Mouse (Mus musculus): Measurements from ENCODE around the gene Slc6a16. TPM values are rescaled to one million over a fixed set of nuclear protein-coding genes. Genes with fewer than 3 reads are reported as not detected.

The Slc6a16 gene
- polyA plus RNA-seq, 1 experiment: not detected

DNA sequence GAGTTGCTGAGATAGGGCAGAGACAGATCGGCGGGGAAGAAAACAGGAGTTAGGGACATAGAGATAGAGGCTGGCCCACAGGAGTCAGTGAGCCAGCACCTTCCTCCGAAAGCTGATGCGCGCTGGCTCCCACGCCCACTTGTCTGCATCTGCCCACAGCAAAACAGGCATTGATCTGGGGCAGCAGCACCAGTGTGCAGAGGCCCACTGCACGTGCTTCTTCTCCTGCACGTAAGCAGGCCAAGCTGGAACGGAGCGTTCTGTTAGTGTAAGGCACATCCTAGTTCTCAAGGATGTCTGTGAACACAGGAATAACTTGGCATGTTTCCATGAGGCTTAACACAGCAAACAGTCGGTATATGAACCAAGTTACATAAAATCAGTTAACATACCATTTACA, 41.9 kb upstream of the Slc6a16 start:
- Histone ChIP-seq H3K4me3 (ENCODE audit: insufficient read depth, poor library complexity, severe bottlenecking) (no peak overlapping the region), H3ac (ENCODE audit: control insufficient read depth, insufficient read length, low read depth) (no peak overlapping the region), H3K27me3 (ENCODE audit: control insufficient read depth, insufficient read depth, insufficient read length) (peaks cover 9% of the 10 kb centered on the region), H3K79me3 (ENCODE audit: low read depth) (no peaks in the 10 kb centered on the region), H3K79me2 (ENCODE audit: control insufficient read depth, insufficient read depth) (no peaks in the 10 kb centered on the region), H3K36me3 (ENCODE audit: control insufficient read depth, insufficient read depth) (no peaks in the 10 kb centered on the region)
- no peak for TF ChIP-seq FOSL1 (IDR thresholded peaks at IDR 0.05; ENCODE audit: insufficient read depth, low read length, poor library complexity, severe bottlenecking)
- TF ChIP-seq MAX (IDR thresholded peaks at IDR 0.05): no peak
- TF ChIP-seq MYOG (IDR thresholded peaks at IDR 0.05; ENCODE audit: control insufficient read depth, extremely low read depth, insufficient read length): no peak
- no peak for TF ChIP-seq MYOD1 (IDR thresholded peaks at IDR 0.05; ENCODE audit: control insufficient read depth, insufficient read length, low read depth)
- TF ChIP-seq CEBPB (IDR thresholded peaks at IDR 0.05; ENCODE audit: low read depth): no peak
- no peak for TF ChIP-seq USF1 (IDR thresholded peaks at IDR 0.05; ENCODE audit: low read depth)
- no peak for TF ChIP-seq CTCF (IDR thresholded peaks at IDR 0.05; ENCODE audit: control insufficient read depth, insufficient read depth, insufficient read length)

GRCm38 (mm10) chr7:45202654-45203053, 38.2 kb upstream of the Slc6a16 start:
- Histone ChIP-seq H3K79me2 (ENCODE audit: control insufficient read depth, insufficient read depth) (no peaks in the 10 kb centered on the region), H3ac (ENCODE audit: control insufficient read depth, insufficient read length, low read depth) (no peak overlapping the region), H3K36me3 (ENCODE audit: control insufficient read depth, insufficient read depth) (no peaks in the 10 kb centered on the region), H3K4me3 (ENCODE audit: insufficient read depth, poor library complexity, severe bottlenecking) (no peak overlapping the region), H3K79me3 (ENCODE audit: low read depth) (no peaks in the 10 kb centered on the region), H3K27me3 (ENCODE audit: control insufficient read depth, insufficient read depth, insufficient read length) (peaks cover 9% of the 10 kb centered on the region)
- no peak for TF ChIP-seq MYOG (IDR thresholded peaks at IDR 0.05; ENCODE audit: control insufficient read depth, extremely low read depth, insufficient read length)
- TF ChIP-seq USF1 (IDR thresholded peaks at IDR 0.05; ENCODE audit: low read depth): no peak
- TF ChIP-seq FOSL1 (IDR thresholded peaks at IDR 0.05; ENCODE audit: insufficient read depth, low read length, poor library complexity, severe bottlenecking): no peak

GRCm38 (mm10) chr7:45204380-45205143, 36.3 kb upstream of the Slc6a16 start, which contains the start of gene Ccdc155:
Ccdc155 (minus strand) TSS chr7:45204892.
- TF ChIP-seq MYOG (IDR thresholded peaks at IDR 0.05; ENCODE audit: control insufficient read depth, extremely low read depth, insufficient read length) (no peak), CEBPB (IDR thresholded peaks at IDR 0.05; ENCODE audit: low read depth) (no peak), CTCF (IDR thresholded peaks at IDR 0.05; ENCODE audit: control insufficient read depth, insufficient read depth, insufficient read length) (no peak), MYOD1 (IDR thresholded peaks at IDR 0.05; ENCODE audit: control insufficient read depth, insufficient read length, low read depth) (no peak), MAX (IDR thresholded peaks at IDR 0.05) (no peak), USF1 (IDR thresholded peaks at IDR 0.05; ENCODE audit: low read depth) (no peak), FOSL1 (IDR thresholded peaks at IDR 0.05; ENCODE audit: insufficient read depth, low read length, poor library complexity, severe bottlenecking) (no peak)
- Histone ChIP-seq H3ac (ENCODE audit: control insufficient read depth, insufficient read length, low read depth) (no peak within 1 kb of the TSS), H3K79me3 (ENCODE audit: low read depth) (no peaks in the 10 kb centered on the region)

GRCm38 (mm10) chr7:45208260-45208659, 32.6 kb upstream of the Slc6a16 start:
- H3K27me3 ChIP-seq (ENCODE audit: control insufficient read depth, insufficient read depth, insufficient read length): peaks cover 9% of the 10 kb centered on the region
- H3K79me3 ChIP-seq (ENCODE audit: low read depth): no peaks in the 10 kb centered on the region
- no peak for TF ChIP-seq FOSL1 (IDR thresholded peaks at IDR 0.05; ENCODE audit: insufficient read depth, low read length, poor library complexity, severe bottlenecking)
- TF ChIP-seq MYOG (IDR thresholded peaks at IDR 0.05; ENCODE audit: control insufficient read depth, extremely low read depth, insufficient read length): no peak
- no peak for TF ChIP-seq MAX (IDR thresholded peaks at IDR 0.05)
- no peak for TF ChIP-seq CEBPB (IDR thresholded peaks at IDR 0.05; ENCODE audit: low read depth)
- TF ChIP-seq USF1 (IDR thresholded peaks at IDR 0.05; ENCODE audit: low read depth): no peak
- TF ChIP-seq CTCF (IDR thresholded peaks at IDR 0.05; ENCODE audit: control insufficient read depth, insufficient read depth, insufficient read length): no peak
- H3K79me2 ChIP-seq (ENCODE audit: control insufficient read depth, insufficient read depth): no peaks in the 10 kb centered on the region
- H3K36me3 ChIP-seq (ENCODE audit: control insufficient read depth, insufficient read depth): no peaks in the 10 kb centered on the region
- no peak overlapping the region for H3ac ChIP-seq (ENCODE audit: control insufficient read depth, insufficient read length, low read depth)
- H3K4me3 ChIP-seq (ENCODE audit: insufficient read depth, poor library complexity, severe bottlenecking): no peak overlapping the region

More at GRCm38 (mm10) chr7:45204380-45205143, 36.3 kb upstream of the Slc6a16 start, which contains the start of gene Ccdc155:
- H3K79me2 ChIP-seq (ENCODE audit: control insufficient read depth, insufficient read depth): no peaks in the 10 kb centered on the region
- H3K4me3 ChIP-seq (ENCODE audit: insufficient read depth, poor library complexity, severe bottlenecking): no peak within 1 kb of the TSS
- no peaks in the 10 kb centered on the region for H3K36me3 ChIP-seq (ENCODE audit: control insufficient read depth, insufficient read depth)
- peaks cover 9% of the 10 kb centered on the region for H3K27me3 ChIP-seq (ENCODE audit: control insufficient read depth, insufficient read depth, insufficient read length)

- Histone ChIP-seq H3ac (ENCODE audit: control insufficient read depth, insufficient read length, low read depth) (no peak overlapping the region), H3K4me3 (ENCODE audit: insufficient read depth, poor library complexity, severe bottlenecking) (no peak overlapping the region), H3K36me3 (ENCODE audit: control insufficient read depth, insufficient read depth) (no peaks in the 10 kb centered on the region), H3K27me3 (ENCODE audit: control insufficient read depth, insufficient read depth, insufficient read length) (peaks cover 9% of the 10 kb centered on the region), H3K79me2 (ENCODE audit: control insufficient read depth, insufficient read depth) (peaks cover 2% of the 10 kb centered on the region), H3K79me3 (ENCODE audit: low read depth) (no peaks in the 10 kb centered on the region)
- no peak for TF ChIP-seq MYOD1 (IDR thresholded peaks at IDR 0.05; ENCODE audit: control insufficient read depth, insufficient read length, low read depth)
- TF ChIP-seq CEBPB (IDR thresholded peaks at IDR 0.05; ENCODE audit: low read depth): no peak
- TF ChIP-seq USF1 (IDR thresholded peaks at IDR 0.05; ENCODE audit: low read depth): no peak
- no peak for TF ChIP-seq MAX (IDR thresholded peaks at IDR 0.05)
Observed at GRCm38 (mm10) chr7:45211070-45211469, 29.8 kb upstream of the Slc6a16 start.

GRCm38 (mm10) chr7:45211851-45212251, 29.0 kb upstream of the Slc6a16 start, which contains the start of gene Dkkl1:
Dkkl1 (minus strand) TSS chr7:45212147.
- H3ac ChIP-seq (ENCODE audit: control insufficient read depth, insufficient read length, low read depth): no peak within 1 kb of the TSS
- H3K79me2 ChIP-seq (ENCODE audit: control insufficient read depth, insufficient read depth): peaks cover 10% of the 10 kb centered on the region
- peaks cover 9% of the 10 kb centered on the region for H3K27me3 ChIP-seq (ENCODE audit: control insufficient read depth, insufficient read depth, insufficient read length)
- no peak for TF ChIP-seq CEBPB (IDR thresholded peaks at IDR 0.05; ENCODE audit: low read depth)
- TF ChIP-seq FOSL1 (IDR thresholded peaks at IDR 0.05; ENCODE audit: insufficient read depth, low read length, poor library complexity, severe bottlenecking): no peak
- no peak for TF ChIP-seq MYOG (IDR thresholded peaks at IDR 0.05; ENCODE audit: control insufficient read depth, extremely low read depth, insufficient read length)
- no peak for TF ChIP-seq MAX (IDR thresholded peaks at IDR 0.05)
- TF ChIP-seq CTCF (IDR thresholded peaks at IDR 0.05; ENCODE audit: control insufficient read depth, insufficient read depth, insufficient read length): no peak
- TF ChIP-seq MYOD1 (IDR thresholded peaks at IDR 0.05; ENCODE audit: control insufficient read depth, insufficient read length, low read depth): no peak
- TF ChIP-seq USF1 (IDR thresholded peaks at IDR 0.05; ENCODE audit: low read depth): no peak
- H3K36me3 ChIP-seq (ENCODE audit: control insufficient read depth, insufficient read depth): no peaks in the 10 kb centered on the region
- H3K4me3 ChIP-seq (ENCODE audit: insufficient read depth, poor library complexity, severe bottlenecking): no peak within 1 kb of the TSS
- peaks cover 1% of the 10 kb centered on the region for H3K79me3 ChIP-seq (ENCODE audit: low read depth)
